Mouse (Mus musculus) ES-E14 (cell line): ENCODE data around the gene Stim2. TPM values are rescaled to one million over a fixed set of nuclear protein-coding genes. Genes with fewer than 3 reads are reported as not detected.

ENCODE experiments used
- DNase-seq: peaks from one replicate; pipeline ENCODE4 v3.0.0-alpha.2; 2013; ENCODE audit warnings: low read depth, low spot score
- H3K27ac ChIP-seq: 2 replicates; pipeline ENCODE4 v1.5.1; 2012; ENCODE audit warnings: low read depth, mild to moderate bottlenecking, low read length, moderate library complexity, mixed read lengths; ENCODE audit not compliant: poor library complexity, insufficient read depth, severe bottlenecking
- H3K36me3 ChIP-seq: 2 replicates; pipeline ENCODE4 v1.6.1; 2012; ENCODE audit warnings: mild to moderate bottlenecking, low read length, moderate library complexity, mixed read lengths; ENCODE audit not compliant: control insufficient read depth, poor library complexity, insufficient read depth, severe bottlenecking
- H3K4me1 ChIP-seq, 2 experiments: fragments of 150-350 bp in 1 of 2; sonication (generic) in 1 of 2; 2 replicates each; pipeline ENCODE4 v1.6.1; 2012; ENCODE audit warnings: low read length in 2 of 2, mild to moderate bottlenecking in 1 of 2, mixed read lengths in 1 of 2; ENCODE audit not compliant: control insufficient read depth in 2 of 2, insufficient read depth in 2 of 2, poor library complexity in 1 of 2
- H3K4me3 ChIP-seq, 2 experiments: fragments of 150-350 bp in 1 of 2; sonication (generic) in 1 of 2; 2 replicates each; pipeline ENCODE4 v1.5.1; 2012; ENCODE audit warnings: low read length in 2 of 2, low read depth in 1 of 2, mild to moderate bottlenecking in 1 of 2, mixed read lengths in 1 of 2; ENCODE audit not compliant: insufficient read depth in 1 of 2, poor library complexity in 1 of 2, severe bottlenecking in 1 of 2
- H3K9ac ChIP-seq: 2 replicates; pipeline ENCODE4 v1.6.1; 2012; ENCODE audit warnings: low read depth, mild to moderate bottlenecking, low read length, mixed read lengths; ENCODE audit not compliant: poor library complexity, insufficient read depth, severe bottlenecking
- H3K9me3 ChIP-seq: fragments of 150-350 bp; sonication (generic); 2 replicates; pipeline ENCODE4 v1.6.1; 2012; ENCODE audit warnings: low read depth, mild to moderate bottlenecking, low read length; ENCODE audit not compliant: control insufficient read depth, insufficient read depth
- CHD2 ChIP-seq: IDR thresholded peaks from 2 replicates; pipeline ENCODE4 v1.6.1; 2014; ENCODE audit warnings: mild to moderate bottlenecking, low read depth, low read length, inconsistent platforms
- HCFC1 ChIP-seq: IDR thresholded peaks from 2 replicates; pipeline ENCODE4 v1.6.1; 2012; ENCODE audit warnings: low read length, inconsistent platforms, borderline replicate concordance; ENCODE audit not compliant: insufficient read depth
- MAFK ChIP-seq: IDR thresholded peaks from 2 replicates; pipeline ENCODE4 v1.6.1; 2014; ENCODE audit warnings: mild to moderate bottlenecking, low read depth, low read length, inconsistent platforms; ENCODE audit not compliant: insufficient read depth
- ZC3H11A ChIP-seq: IDR thresholded peaks from 2 replicates; pipeline ENCODE4 v1.6.1; 2012; ENCODE audit warnings: low read depth, mild to moderate bottlenecking, inconsistent platforms, low read length, borderline replicate concordance
- ZNF384 ChIP-seq: IDR thresholded peaks from 2 replicates; pipeline ENCODE4 v1.6.1; 2012; ENCODE audit warnings: low read depth, low read length, inconsistent platforms
- in situ Hi-C, 2 experiments: fragments of 600-800 bp; cut with MboI; formaldehyde crosslinking; loops; one replicate each; pipeline ENCODE4 v1.15.1; 2025; ENCODE audit warnings: low sequenced_read_pairs in 2 of 2, inconsistent platforms in 1 of 2; ENCODE audit not compliant: unreplicated experiment in 2 of 2
- total RNA-seq: library from RNA; depleted of rRNA; stranded (reverse); fragments of 300-350 nt; gene quantifications from 2 replicates; pipeline ENCODE4 v1.2.3, GENCODE M21; 2012

Gene Stim2
- total RNA-seq, 1 experiment: 22.0 TPM

- no peak for TF ChIP-seq MAFK
- TF ChIP-seq HCFC1: no peak
- no peak for TF ChIP-seq ZNF384
- TF ChIP-seq CHD2: no peak
- no peak for TF ChIP-seq ZC3H11A
- no peaks in the 10 kb centered on the region for H3K4me1 ChIP-seq
- no peak overlapping the region for H3K9ac ChIP-seq
- H3K27ac ChIP-seq: no peak overlapping the region
- DNase-seq: no peak
- H3K9me3 ChIP-seq: no peaks in the 10 kb centered on the region
- in situ Hi-C loops: no loop called here
- H3K36me3 ChIP-seq: no peaks in the 10 kb centered on the region
- no peak overlapping the region for H3K4me3 ChIP-seq
Measured at GRCm38 (mm10) chr5:54062079-54062478, 63.8 kb downstream of the Stim2 start.

- H3K9ac ChIP-seq: no peak overlapping the region
- no peak for TF ChIP-seq MAFK
- no peak for TF ChIP-seq CHD2
- no peak for TF ChIP-seq ZC3H11A
- TF ChIP-seq ZNF384: no peak
- no peak for TF ChIP-seq HCFC1
- no peaks in the 10 kb centered on the region for H3K36me3 ChIP-seq
- H3K4me1 ChIP-seq: no peaks in the 10 kb centered on the region
- H3K27ac ChIP-seq: no peak overlapping the region
- H3K4me3 ChIP-seq: no peak overlapping the region
- in situ Hi-C loops: no loop called here
- H3K9me3 ChIP-seq: no peaks in the 10 kb centered on the region
- no peak for DNase-seq
Measured at GRCm38 (mm10) chr5:54067591-54067990, 69.3 kb downstream of the Stim2 start.

GRCm38 (mm10) chr5:54070549-54070948 is 72.2 kb downstream of the Stim2 start:
- no peak overlapping the region for H3K4me3 ChIP-seq
- in situ Hi-C loops: no loop called here

GRCm38 (mm10) chr5:54071288-54071687 is 73.0 kb downstream of the Stim2 start:
- in situ Hi-C loops: no loop called here
- Histone ChIP-seq H3K4me3 (no peak overlapping the region), H3K36me3 (no peaks in the 10 kb centered on the region), H3K4me1 (no peaks in the 10 kb centered on the region), H3K27ac (no peak overlapping the region), H3K9ac (no peak overlapping the region), H3K9me3 (no peaks in the 10 kb centered on the region)
- TF ChIP-seq MAFK (no peak), ZNF384 (no peak), CHD2 (no peak), ZC3H11A (no peak), HCFC1 (no peak)
- DNase-seq: no peak

More at GRCm38 (mm10) chr5:54070549-54070948, 72.2 kb downstream of the Stim2 start:
- no peaks in the 10 kb centered on the region for H3K9me3 ChIP-seq
- DNase-seq: no peak
- H3K4me1 ChIP-seq: no peaks in the 10 kb centered on the region
- TF ChIP-seq ZC3H11A: no peak
- no peak for TF ChIP-seq HCFC1
- no peak for TF ChIP-seq ZNF384
- no peak for TF ChIP-seq CHD2
- no peak for TF ChIP-seq MAFK
- H3K36me3 ChIP-seq: no peaks in the 10 kb centered on the region
- H3K9ac ChIP-seq: no peak overlapping the region
- no peak overlapping the region for H3K27ac ChIP-seq

- Histone ChIP-seq H3K27ac (no peak overlapping the region), H3K36me3 (no peaks in the 10 kb centered on the region), H3K4me1 (no peaks in the 10 kb centered on the region), H3K9ac (no peak overlapping the region), H3K9me3 (no peaks in the 10 kb centered on the region), H3K4me3 (no peak overlapping the region)
- in situ Hi-C loops: no loop called here
- TF ChIP-seq CHD2 (no peak), ZC3H11A (no peak), HCFC1 (no peak), MAFK (no peak), ZNF384 (no peak)
- DNase-seq: no peak
Measured at GRCm38 (mm10) chr5:54071705-54072104, 73.4 kb downstream of the Stim2 start.
